12 mouse cellular contexts compared by ENCODE assay signal in genomic region chr12:103223671-103224070, GRCm38 (mm10). TPM values are rescaled to one million over a fixed set of nuclear protein-coding genes. Genes with fewer than 3 reads are reported as not detected.
"Had no signal": no experiment of that assay in that cellular context is flagged by ENCODE, and none has a peak within 500 bp of the region (broad histone marks: within the 10 kb centered on the region; RNA-seq: fewer than 3 reads in every experiment).

No protein-coding gene starts in this region.

- DNase-seq: heart, adult 18-20 months; heart, postnatal 10 days; heart, postnatal 4 days; kidney, adult 18-20 months; kidney, adult 8-10 months; kidney, postnatal 10 days; kidney, postnatal 25 days; kidney, postnatal 4 days; liver; liver, embryonic 13.5 days; liver, postnatal 0 days had no signal

RNA-seq across cellular contexts. Expression of gene Prima1, which starts 18.3 kb away (rescaled TPM):
- total RNA-seq: granulocyte monocyte progenitor cell, adult 5-6 weeks had no signal
